Comparison of ENCODE assay signal across 11 mouse cellular contexts in the genomic region with DNA sequence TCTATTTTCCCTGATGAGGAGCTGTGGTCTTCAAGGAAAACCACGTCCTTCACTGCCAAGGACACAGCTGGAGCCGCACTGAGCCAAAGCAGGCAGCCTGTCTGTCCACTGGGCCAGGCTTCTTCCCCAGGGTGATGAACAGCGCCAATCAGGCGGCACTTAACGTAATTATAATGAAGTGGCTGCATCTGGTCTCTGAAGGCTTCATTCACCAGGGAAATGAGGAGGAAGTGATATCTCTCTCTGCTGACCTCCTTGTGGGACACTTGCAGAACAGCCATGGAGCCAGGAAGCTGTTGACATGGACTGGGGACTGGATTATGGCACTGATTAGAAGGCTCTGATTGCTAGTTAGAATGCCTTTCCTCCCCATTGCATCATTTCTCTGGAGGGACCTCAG.
DNase-seq lines count a peak whose midpoint lies in the region; ATAC-seq and TF ChIP-seq lines count a peak whose summit lies in the region.
"Had no signal": no experiment of that assay in that cellular context is flagged by ENCODE, and none has a peak within 500 bp of the region (broad histone marks: within the 10 kb centered on the region; RNA-seq: fewer than 3 reads in every experiment).

No protein-coding gene starts in this region.

- ATAC-seq in monocyte, adult 5-6 weeks (replicated peaks; ENCODE audit: insufficient number of reproducible peaks, low FRiP score, low TSS enrichment, poor library complexity, severe bottlenecking) = no peak

- peak; percentile 15 for DNase-seq in adrenal gland, postnatal 14 days
- DNase-seq in adrenal gland, postnatal 4 days (ENCODE audit: low spot score in 2 of 2) = no peak
- DNase-seq in left cerebral cortex, adult 2 months (ENCODE audit: extremely low spot score in 1 of 2, low spot score in 2 of 2) = no peak
- no peak for DNase-seq in left cerebral cortex, adult 18-20 months (ENCODE audit: low spot score in 2 of 2)
- DNase-seq in heart, adult 9 months (ENCODE audit: low spot score in 2 of 2) = peak; percentile 51 to 60
- DNase-seq in lung, postnatal 25 days (ENCODE audit: low spot score) = peak; percentile 14
- DNase-seq in frontal cortex, adult 2 months (ENCODE audit: extremely low spot score in 1 of 2, low spot score in 1 of 2) = no peak
- DNase-seq: kidney, postnatal 36 days; liver, embryonic 13.5 days had no signal

- H3K27ac ChIP-seq in left cerebral cortex, adult 2 months = peak overlapping the region; percentile 36; the same call in 1 of the 2 replicates
- H3K27ac ChIP-seq: liver, embryonic 13.5 days; neural tube, embryonic 12.5 days had no signal

- H3K4me3 ChIP-seq in left cerebral cortex, adult 2 months = no peak overlapping the region
- H3K4me3 ChIP-seq: liver, embryonic 13.5 days; neural tube, embryonic 12.5 days had no signal

- intact Hi-C loops in left cerebral cortex, adult 2 months (cut with DNase I) = loop anchor here (10.0 kb wide), 1 partner anchor 343 kb away; no protein-coding TSS in a partner anchor

- no peak for TF ChIP-seq CTCF in left cerebral cortex, adult 2 months (IDR thresholded peaks at IDR 0.05)

Comparison
In these comparisons a context has a peak if more than half of its experiments do, and no peak if none do; other contexts are left out.
1. DNase-seq: peak in adrenal gland, postnatal 14 days (single experiment), heart, adult 9 months (2 of 2) and lung, postnatal 25 days (single experiment); none in adrenal gland, postnatal 4 days (0 of 2), left cerebral cortex, adult 2 months (0 of 2), left cerebral cortex, adult 18-20 months (0 of 2) and frontal cortex, adult 2 months (0 of 2).